Mouse (Mus musculus) stomach, embryonic 14.5 days (tissue): ENCODE results near the gene Cyp2c54. TPM values are rescaled to one million over a fixed set of nuclear protein-coding genes. Genes with fewer than 3 reads are reported as not detected.
"Not testable (repeated sequence)": the region's sequence is repeated elsewhere in the genome, so short reads cannot be mapped to it uniquely, and the experiment has no call there.

Experiments used
- ATAC-seq: fragments of 200-750 bp; cut with Nextera tagmentation; 2 replicates; pipeline ENCODE4 v1.8.0; 2017; ENCODE audit warnings: low read depth, moderate TSS enrichment; ENCODE audit not compliant: insufficient number of reproducible peaks, insufficient read depth, low FRiP score
- H3K27ac ChIP-seq: fragments of 300-500 bp; sonication (generic); 2 replicates; pipeline ENCODE4 v1.5.1; 2014; ENCODE audit warnings: mild to moderate bottlenecking, low read length, moderate library complexity, mixed read lengths
- H3K27me3 ChIP-seq: fragments of 300-500 bp; sonication (generic); 2 replicates; pipeline ENCODE4 v1.6.1; 2014; ENCODE audit warnings: low read length, control low read depth, mixed read lengths; ENCODE audit not compliant: control insufficient read depth, insufficient read depth
- H3K36me3 ChIP-seq: fragments of 300-500 bp; sonication (generic); 2 replicates; pipeline ENCODE4 v1.6.1; 2014; ENCODE audit warnings: mild to moderate bottlenecking, control low read depth, low read length, moderate library complexity, mixed read lengths; ENCODE audit not compliant: control insufficient read depth, insufficient read depth
- H3K4me1 ChIP-seq: fragments of 300-500 bp; sonication (generic); 2 replicates; pipeline ENCODE4 v1.6.1; 2014; ENCODE audit warnings: low read length, control low read depth, mixed read lengths; ENCODE audit not compliant: control insufficient read depth, insufficient read depth
- H3K4me2 ChIP-seq: fragments of 300-500 bp; sonication (generic); replicated peaks from 2 replicates; pipeline ENCODE4 v1.6.1; 2014; ENCODE audit warnings: low read depth, low read length, control low read depth
- H3K4me3 ChIP-seq: fragments of 300-500 bp; sonication (generic); 2 replicates; pipeline ENCODE4 v1.5.1; 2014; ENCODE audit warnings: low read depth, low read length, control low read depth
- H3K9ac ChIP-seq: fragments of 300-500 bp; sonication (generic); replicated peaks from 2 replicates; pipeline ENCODE4 v1.6.1; 2014; ENCODE audit warnings: low read depth, mild to moderate bottlenecking, control low read depth, low read length, moderate library complexity, mixed read lengths
- H3K9me3 ChIP-seq: fragments of 300-500 bp; sonication (generic); 2 replicates; pipeline ENCODE4 v1.6.1; 2016; ENCODE audit warnings: low read depth, low read length, control low read depth; ENCODE audit not compliant: control insufficient read depth
- WGBS: fragments of 180-500 bp; shearing (Covaris S2); extraction: QIAGEN DNeasy Blood & Tissue Kit; methylation state at CpG from one replicate; pipeline ENCODE4 v1.1.7; 2014; 5-methylcytosine and 5-hydroxymethylcytosine counted together
- polyA plus RNA-seq: library from polyadenylated mRNA; unstranded; fragments of >200 nt; fragmentation: Nextera tagmentation; extraction: Ambion mirVana; gene quantifications from 2 replicates; pipeline ENCODE4 v1.2.1, GENCODE M21; 2014

The Cyp2c54 gene
- not detected in 2 replicates for polyA plus RNA-seq

DNA sequence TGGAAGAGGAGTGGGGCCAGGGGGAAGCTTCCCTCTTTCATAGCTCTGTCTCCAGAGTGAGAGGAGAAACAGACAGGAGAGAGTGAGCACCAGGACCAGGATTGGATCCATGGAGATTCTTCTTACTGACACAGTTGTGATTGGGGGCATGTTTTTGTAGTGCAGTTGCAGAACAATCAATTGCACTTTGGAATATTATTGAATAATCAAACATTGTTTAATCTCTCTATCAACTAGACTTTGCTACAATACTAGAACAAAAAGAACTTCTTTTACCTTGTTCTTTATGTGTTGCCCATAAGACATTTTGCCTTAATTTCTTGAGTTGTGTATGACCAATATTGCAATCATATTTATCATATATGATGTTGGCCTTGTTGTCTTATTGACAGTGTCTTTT is at the start of gene Cyp2c54:
TSS of gene Cyp2c54 (minus strand) at position 127 of the 400 bp plus-strand sequence.
- ATAC-seq, result no peak

DNA sequence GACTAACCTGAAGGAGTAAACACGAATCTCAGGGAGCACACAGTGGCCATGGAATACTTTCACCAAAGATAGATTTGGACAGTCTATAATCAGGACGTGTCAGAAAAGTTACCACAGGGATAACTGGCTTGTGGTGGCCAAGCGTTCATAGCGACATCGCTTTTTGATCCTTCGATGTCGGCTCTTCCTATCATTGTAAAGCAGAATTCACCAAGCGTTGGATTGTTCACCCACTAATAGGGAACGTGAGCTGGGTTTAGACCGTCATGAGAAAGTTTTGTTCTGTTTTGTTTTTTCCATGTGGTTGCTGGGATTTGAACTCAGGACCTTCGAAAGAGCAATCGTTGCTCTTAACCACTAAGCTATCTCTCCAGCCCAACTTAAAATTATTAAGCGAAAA is 46.0 kb upstream of the Cyp2c54 start:
- H3K36me3 ChIP-seq, H3K9me3 ChIP-seq, H3K9ac ChIP-seq, ATAC-seq, H3K4me1 ChIP-seq, H3K27me3 ChIP-seq, H3K27ac ChIP-seq, H3K4me2 ChIP-seq, H3K4me3 ChIP-seq: not testable (repeated sequence)
- WGBS, result 82% methylated on average over 13 of the region's 13 CpGs

More for the DNA sequence above, at the start of gene Cyp2c54:
- Histone ChIP-seq H3K9ac (no peak within 1 kb of the TSS), H3K36me3 (no peaks in the 10 kb centered on the region), H3K27ac (no peak within 1 kb of the TSS), H3K4me2 (no peak within 1 kb of the TSS), H3K27me3 (no peaks in the 10 kb centered on the region), H3K4me3 (no peak within 1 kb of the TSS), H3K9me3 (no peaks in the 10 kb centered on the region), H3K4me1 (no peaks in the 10 kb centered on the region)

DNA sequence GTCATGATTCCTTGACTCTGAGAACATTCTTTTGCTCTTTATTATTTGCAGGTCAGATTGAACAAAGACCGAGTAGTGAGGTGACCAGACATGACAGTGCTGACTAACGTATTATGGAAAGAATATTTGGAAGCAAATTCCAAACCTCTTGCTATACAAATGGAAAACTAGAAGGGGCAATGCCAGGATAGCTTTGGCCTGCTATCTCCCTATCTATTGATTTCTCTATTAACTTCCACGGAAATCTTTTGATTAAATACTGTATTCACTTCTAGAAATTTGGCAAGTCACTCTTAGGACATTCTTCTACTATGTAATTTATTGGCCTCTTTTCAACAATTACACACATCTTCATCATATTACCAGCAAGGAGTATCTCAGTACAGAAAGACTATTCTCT is 17.5 kb upstream of the Cyp2c54 start:
- no peak overlapping the region for H3K27ac ChIP-seq
- no peaks in the 10 kb centered on the region for H3K9me3 ChIP-seq
- H3K4me2 ChIP-seq, result no peak overlapping the region
- no peaks in the 10 kb centered on the region for H3K27me3 ChIP-seq
- no peak overlapping the region for H3K9ac ChIP-seq
- no peaks in the 10 kb centered on the region for H3K36me3 ChIP-seq
- no peaks in the 10 kb centered on the region for H3K4me1 ChIP-seq
- ATAC-seq, result no peak
- no peak overlapping the region for H3K4me3 ChIP-seq
- WGBS, result 72% methylated on average over 3 of the region's 3 CpGs

DNA sequence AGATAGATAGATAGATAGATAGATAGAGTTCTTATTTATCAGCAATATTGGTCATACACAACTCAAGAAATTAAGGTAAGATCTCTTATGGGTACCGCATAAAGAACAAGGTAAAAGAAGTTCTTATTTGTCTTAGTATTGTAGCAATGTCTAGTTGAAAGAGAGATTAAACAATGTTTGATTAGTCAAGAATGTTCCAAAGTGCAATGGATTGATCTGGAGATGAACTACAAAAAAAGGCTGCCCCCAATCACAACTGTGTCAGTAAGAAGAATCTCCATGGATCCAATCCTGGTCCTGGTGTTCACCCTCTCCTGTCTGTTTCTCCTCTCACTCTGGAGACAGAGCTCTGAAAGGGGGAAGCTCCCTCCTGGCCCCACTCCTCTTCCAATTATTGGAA is 15.8 kb upstream of the Cyp2c54 start, which contains the start of gene Cyp2c50:
TSS of gene Cyp2c50 (plus strand) at position 268 of the 400 bp plus-strand sequence.
- H3K4me3 ChIP-seq, H3K27me3 ChIP-seq, ATAC-seq, H3K9me3 ChIP-seq, H3K9ac ChIP-seq, H3K4me1 ChIP-seq, H3K36me3 ChIP-seq, H3K4me2 ChIP-seq, H3K27ac ChIP-seq: not testable (repeated sequence)
- 89% methylated on average over 1 of the region's 1 CpGs for WGBS

DNA sequence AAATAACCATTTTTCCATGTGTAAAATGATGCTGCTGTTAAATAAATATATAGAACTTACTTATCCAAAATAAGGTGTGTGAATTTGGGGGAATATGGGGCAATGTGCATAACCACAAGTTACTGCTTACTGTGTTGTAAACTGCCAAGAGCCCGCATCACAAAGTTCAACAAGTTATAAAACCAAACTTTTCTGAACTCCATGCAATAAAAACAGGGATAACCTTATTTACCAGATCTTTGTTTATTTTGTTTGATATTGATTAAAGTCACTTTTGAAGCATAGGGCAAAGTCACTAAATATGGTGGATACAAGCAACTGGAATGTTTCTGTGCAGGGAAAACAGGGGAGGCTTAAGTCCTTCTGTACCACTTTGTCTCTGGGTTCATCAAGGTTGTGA is 14.8 kb upstream of the Cyp2c54 start:
- 82% methylated on average over 1 of the region's 1 CpGs for WGBS
- Histone ChIP-seq H3K9ac (no peak overlapping the region), H3K36me3 (no peaks in the 10 kb centered on the region), H3K4me3 (no peak overlapping the region), H3K4me1 (no peaks in the 10 kb centered on the region), H3K4me2 (no peak overlapping the region), H3K9me3 (no peaks in the 10 kb centered on the region), H3K27me3 (no peaks in the 10 kb centered on the region), H3K27ac (no peak overlapping the region)
- no peak for ATAC-seq

DNA sequence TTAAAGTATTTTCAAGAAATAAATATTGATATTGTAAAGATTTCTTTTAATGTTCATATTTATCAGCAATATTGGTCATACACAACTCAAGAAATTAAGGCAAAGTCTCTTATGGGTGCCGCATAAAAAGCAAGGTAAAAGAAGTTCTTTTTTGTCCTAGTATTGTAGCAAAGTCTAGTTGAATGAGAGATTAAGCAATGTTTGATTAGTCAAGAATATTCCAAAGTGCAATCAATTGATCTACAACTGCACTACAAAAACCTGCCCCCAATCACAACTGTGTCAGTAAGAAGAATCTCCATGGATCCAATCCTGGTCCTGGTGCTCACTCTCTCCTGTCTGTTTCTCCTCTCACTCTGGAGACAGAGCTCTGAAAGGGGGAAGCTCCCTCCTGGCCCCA is 81.5 kb downstream of the Cyp2c54 start, which contains the start of gene Cyp2c37:
TSS of gene Cyp2c37 (plus strand) at position 285 of the 400 bp plus-strand sequence.
- H3K9me3 ChIP-seq, H3K36me3 ChIP-seq, H3K9ac ChIP-seq, H3K4me2 ChIP-seq, H3K4me1 ChIP-seq, H3K27ac ChIP-seq, H3K4me3 ChIP-seq, ATAC-seq, H3K27me3 ChIP-seq: not testable (repeated sequence)
- 94% methylated on average over 1 of the region's 1 CpGs for WGBS

DNA sequence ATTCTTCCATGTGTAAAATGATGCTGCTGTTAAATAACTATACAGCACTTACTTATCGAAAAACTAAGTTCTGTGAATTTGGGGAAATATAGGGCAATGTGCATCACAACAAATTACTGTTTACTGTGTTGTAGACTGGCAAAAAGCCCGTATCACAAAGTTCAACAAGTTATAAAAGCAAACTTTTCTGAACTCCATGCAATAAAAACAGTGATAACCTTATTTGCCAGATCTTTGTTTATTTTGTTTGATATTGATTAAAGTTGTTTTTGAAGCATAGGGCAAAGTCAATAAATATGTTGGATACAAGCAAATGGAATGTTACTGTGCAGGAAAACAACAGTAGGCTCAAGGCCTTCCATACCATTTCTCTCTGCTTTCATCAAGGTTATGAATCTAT is 84.2 kb downstream of the Cyp2c54 start:
- no peak overlapping the region for H3K9ac ChIP-seq
- H3K27ac ChIP-seq, result no peak overlapping the region
- no peak overlapping the region for H3K4me3 ChIP-seq
- no peaks in the 10 kb centered on the region for H3K27me3 ChIP-seq
- H3K4me1 ChIP-seq, result no peaks in the 10 kb centered on the region
- H3K9me3 ChIP-seq, result no peaks in the 10 kb centered on the region
- H3K36me3 ChIP-seq, result no peaks in the 10 kb centered on the region
- ATAC-seq, result no peak
- no peak overlapping the region for H3K4me2 ChIP-seq
- 64% methylated on average over 2 of the region's 2 CpGs for WGBS

Other genes with a start within 250 kb of the Cyp2c54 start
- gene Cyp2c69, start 187.0 kb downstream of the Cyp2c54 start, polyA plus RNA-seq, result not detected in 2 replicates
- gene Cyp2c37, start 81.4 kb downstream of the Cyp2c54 start, polyA plus RNA-seq, result not detected in 2 replicates
- not detected in 2 replicates for gene Cyp2c50, start 15.9 kb upstream of the Cyp2c54 start, polyA plus RNA-seq
- gene Cyp2c70, start 113.5 kb upstream of the Cyp2c54 start, polyA plus RNA-seq, result 0.77 and 1.1 TPM in 2 replicates
- 213 and 220 TPM in 2 replicates for gene Pdlim1, start 198.0 kb upstream of the Cyp2c54 start, polyA plus RNA-seq